Mouse (Mus musculus): Measurements from ENCODE around the gene Ndst2. TPM values are rescaled to one million over a fixed set of nuclear protein-coding genes. Genes with fewer than 3 reads are reported as not detected.

Ndst2 gene
- total and polyA plus RNA-seq, 3 experiments, result 37.1 to 54.0 (median 39.5) TPM

DNA sequence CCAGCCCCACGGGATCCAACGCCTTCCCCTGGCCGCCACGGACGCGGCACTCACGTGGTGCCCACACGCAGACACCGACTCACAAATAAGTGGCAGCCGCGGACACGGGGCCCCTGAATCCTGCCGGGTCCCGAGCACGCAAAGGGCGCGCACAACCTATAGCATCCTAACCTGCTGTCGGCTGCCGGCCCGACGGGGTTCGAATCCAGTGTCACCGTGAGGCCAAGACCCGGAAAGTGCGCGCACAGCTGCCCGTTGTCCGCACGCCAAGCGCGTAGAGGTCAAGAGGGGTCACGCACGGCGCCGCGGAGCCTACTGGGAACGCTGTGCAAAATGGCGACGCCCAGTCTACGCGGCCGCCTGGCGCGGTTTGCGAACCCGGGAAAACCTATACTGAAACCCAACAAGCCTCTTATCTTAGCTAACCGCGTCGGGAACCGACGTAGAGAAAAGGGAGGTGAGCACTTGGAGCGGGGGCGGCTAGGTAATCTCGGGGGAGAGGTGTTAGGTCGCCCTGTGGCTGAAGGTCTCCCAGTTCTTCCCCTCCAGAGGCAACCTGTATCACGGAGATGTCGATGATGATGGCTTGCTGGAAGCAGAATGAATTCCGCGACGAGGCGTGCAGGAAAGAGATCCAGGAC, 31.5 kb downstream of the Ndst2 start, which contains the start of gene Chchd1 (continued):
- TF ChIP-seq NELFE (IDR thresholded peaks at IDR 0.05; ENCODE audit: low read depth, low read length) (peak; percentile 91), ZMIZ1 (IDR thresholded peaks at IDR 0.05; ENCODE audit: low read depth, low read length) (peak; percentile 87), EP300 (IDR thresholded peaks at IDR 0.05; ENCODE audit: low read depth in 1 of 2, low read length in 2 of 2) (peak in 1 of 2 experiments; percentile 49; a peak in 2 of 4 replicates), POLR2AphosphoS5 (IDR thresholded peaks at IDR 0.05; ENCODE audit: borderline replicate concordance, low read depth, low read length) (no peak), TBP (IDR thresholded peaks at IDR 0.05; ENCODE audit: low read depth, low read length) (peak; percentile 71)

DNA sequence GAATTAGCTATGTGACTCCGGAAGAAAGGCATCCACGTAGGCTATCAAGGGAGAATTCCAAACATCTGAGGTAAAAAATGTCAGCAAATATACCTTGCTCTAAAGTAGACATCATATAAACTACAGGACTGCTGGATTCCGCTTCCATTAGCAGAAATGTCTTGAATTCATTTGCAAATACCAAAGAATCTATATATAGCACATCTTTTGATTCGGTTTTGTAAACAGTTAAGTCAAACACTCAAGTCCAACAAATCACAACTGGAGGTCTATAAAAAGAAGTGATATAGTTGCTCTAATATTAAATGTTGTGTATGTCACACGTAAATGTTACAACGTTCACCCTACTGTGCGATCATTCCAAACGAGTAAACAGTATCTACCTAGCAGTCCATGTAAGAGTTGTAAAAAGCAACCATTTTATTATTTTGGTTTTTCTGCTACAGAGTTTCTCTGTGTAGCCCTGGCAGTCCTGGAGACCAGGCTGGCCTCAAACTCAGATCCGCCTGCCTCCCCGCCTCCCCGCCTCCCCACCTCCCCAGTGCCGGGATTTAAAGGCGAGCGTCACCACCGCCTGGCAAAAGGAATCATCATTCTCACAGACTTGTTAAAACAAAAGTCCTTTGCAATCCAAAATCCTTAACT, 32.1 kb downstream of the Ndst2 start:
- Histone ChIP-seq H3K9me3 (replicated peaks; ENCODE audit: insufficient read depth, low read length) (no peaks in the 10 kb centered on the region), H3K79me2 (ENCODE audit: control insufficient read depth, insufficient read depth, low read length, poor library complexity) (peaks cover 39% of the 10 kb centered on the region), H3K36me3 (ENCODE audit: control insufficient read depth in 1 of 2, insufficient read depth in 2 of 2, low read length in 2 of 2) (peaks cover 0 to 51% of the 10 kb centered on the region in 2 experiments; a peak in 3 of 4 replicates), H3K4me1 (ENCODE audit: control insufficient read depth in 1 of 2, insufficient read depth in 2 of 2, low read length in 2 of 2) (peaks cover 20 to 28% of the 10 kb centered on the region in 2 experiments), H3K9ac (ENCODE audit: control insufficient read depth, low read depth, low read length, poor library complexity, severe bottlenecking) (peak overlapping the region; percentile 93), H3K27me3 (ENCODE audit: control insufficient read depth in 1 of 2, insufficient read depth in 2 of 2, low read length in 2 of 2) (no peaks in the 10 kb centered on the region), H3K27ac (ENCODE audit: control insufficient read depth, low read depth, low read length) (peak overlapping the region; percentile 72), H3K4me3 (ENCODE audit: control insufficient read depth in 1 of 2, insufficient read depth in 1 of 2, low read depth in 2 of 2, low read length in 2 of 2) (peak overlapping the region; percentile 73 to 94)
- DNase-seq (ENCODE audit: low read depth, low spot score), result peak; percentile 28
- TF ChIP-seq ELF1 (IDR thresholded peaks at IDR 0.05; ENCODE audit: low read depth, low read length), result no peak
- TF ChIP-seq MYB (IDR thresholded peaks at IDR 0.05; ENCODE audit: low read depth, low read length), result no peak
- no peak for TF ChIP-seq GABPA (IDR thresholded peaks at IDR 0.05; ENCODE audit: low read depth, low read length)
- TF ChIP-seq ZKSCAN1 (IDR thresholded peaks at IDR 0.05; ENCODE audit: low read depth, low read length), result no peak
- no peak for TF ChIP-seq HCFC1 (IDR thresholded peaks at IDR 0.05; ENCODE audit: low read depth, low read length)
- no peak for TF ChIP-seq SIN3A (IDR thresholded peaks at IDR 0.05; ENCODE audit: low read length)
- TF ChIP-seq TAL1 (IDR thresholded peaks at IDR 0.05; ENCODE audit: low read length), result no peak
- no peak for TF ChIP-seq POLR2AphosphoS5 (IDR thresholded peaks at IDR 0.05; ENCODE audit: borderline replicate concordance, low read depth, low read length)
- no peak for TF ChIP-seq ZC3H11A (IDR thresholded peaks at IDR 0.05; ENCODE audit: low read depth, low read length)
- TF ChIP-seq SMC3 (IDR thresholded peaks at IDR 0.05; ENCODE audit: low read depth, low read length), result no peak
- no peak for TF ChIP-seq EP300 (IDR thresholded peaks at IDR 0.05; ENCODE audit: low read depth in 1 of 2, low read length in 2 of 2)
- no peak for TF ChIP-seq NRF1 (IDR thresholded peaks at IDR 0.05; ENCODE audit: insufficient read depth, low read depth, low read length, poor library complexity, severe bottlenecking)
- TF ChIP-seq POLR2A (IDR thresholded peaks at IDR 0.05; ENCODE audit: control insufficient read depth in 1 of 2, insufficient read depth in 1 of 2, low read depth in 1 of 2, low read length in 2 of 2, poor library complexity in 1 of 2), result no peak
